Mouse (Mus musculus): ENCODE measurements around the gene Rprd2.
"Not testable (repeated sequence)": the region's sequence is repeated elsewhere in the genome, so short reads cannot be mapped to it uniquely, and the experiment has no call there.

The Rprd2 gene

GRCm38 (mm10) chr3:95816681-95817080, 2.0 kb downstream of the Rprd2 start:
- no peak for DNase-seq

GRCm38 (mm10) chr3:95808384-95808783, 10.3 kb downstream of the Rprd2 start:
- no peak for DNase-seq

- DNase-seq, result not testable (repeated sequence)
Observed at GRCm38 (mm10) chr3:95807630-95808029, 11.0 kb downstream of the Rprd2 start.

GRCm38 (mm10) chr3:95806677-95807076, 12.0 kb downstream of the Rprd2 start:
- DNase-seq, result no peak

GRCm38 (mm10) chr3:95803851-95804250, 14.8 kb downstream of the Rprd2 start:
- DNase-seq, result no peak

GRCm38 (mm10) chr3:95798756-95799155, 19.9 kb downstream of the Rprd2 start:
- DNase-seq, result no peak

GRCm38 (mm10) chr3:95794299-95794698, 24.4 kb downstream of the Rprd2 start:
- no peak for DNase-seq

- no peak for DNase-seq
Observed at GRCm38 (mm10) chr3:95793662-95794061, 25.0 kb downstream of the Rprd2 start.

- DNase-seq, result no peak
Observed at GRCm38 (mm10) chr3:95785501-95785900, 33.2 kb downstream of the Rprd2 start.

- peak in 1 of 2 experiments; percentile 31 for DNase-seq
Observed at GRCm38 (mm10) chr3:95771985-95772384, 46.7 kb downstream of the Rprd2 start.

GRCm38 (mm10) chr3:95765534-95765933, 53.1 kb downstream of the Rprd2 start:
- no peak for DNase-seq

GRCm38 (mm10) chr3:95763811-95764210, 54.9 kb downstream of the Rprd2 start:
- DNase-seq, result no peak

GRCm38 (mm10) chr3:95762961-95763360, 55.7 kb downstream of the Rprd2 start:
- no peak for DNase-seq

GRCm38 (mm10) chr3:95761771-95762170, 56.9 kb downstream of the Rprd2 start:
- no peak for DNase-seq

- no peak for DNase-seq
Observed at GRCm38 (mm10) chr3:95760656-95761055, 58.0 kb downstream of the Rprd2 start.

GRCm38 (mm10) chr3:95760106-95760505, 58.6 kb downstream of the Rprd2 start, which contains the start of gene Tars2:
Gene Tars2 (minus strand): TSS chr3:95760206.
- DNase-seq, result no peak

- no peak for DNase-seq
Observed at GRCm38 (mm10) chr3:95758467-95759218, 60.0 kb downstream of the Rprd2 start.

GRCm38 (mm10) chr3:95756808-95757207, 61.9 kb downstream of the Rprd2 start:
- no peak for DNase-seq

GRCm38 (mm10) chr3:95754345-95755206, 64.1 kb downstream of the Rprd2 start:
- DNase-seq, result peak; percentile 95

- DNase-seq, result no peak
Observed at GRCm38 (mm10) chr3:95752935-95753334, 65.7 kb downstream of the Rprd2 start.

- DNase-seq, result no peak
Observed at GRCm38 (mm10) chr3:95740406-95740805, 78.3 kb downstream of the Rprd2 start.

GRCm38 (mm10) chr3:95739353-95740104, 79.1 kb downstream of the Rprd2 start, which contains the start of gene Ecm1:
Gene Ecm1 (minus strand): TSS chr3:95739569.
- DNase-seq, result no peak

GRCm38 (mm10) chr3:95735071-95735670, 83.5 kb downstream of the Rprd2 start:
- no peak for DNase-seq
